Mouse (Mus musculus) B cell, adult 2 months (primary cell): Measurements from ENCODE around the gene Rps6ka6.

ENCODE experiments used
- DNase-seq, 2 experiments: peaks; one replicate each; pipeline ENCODE4 v3.0.0; 2022

Gene Rps6ka6

DNA sequence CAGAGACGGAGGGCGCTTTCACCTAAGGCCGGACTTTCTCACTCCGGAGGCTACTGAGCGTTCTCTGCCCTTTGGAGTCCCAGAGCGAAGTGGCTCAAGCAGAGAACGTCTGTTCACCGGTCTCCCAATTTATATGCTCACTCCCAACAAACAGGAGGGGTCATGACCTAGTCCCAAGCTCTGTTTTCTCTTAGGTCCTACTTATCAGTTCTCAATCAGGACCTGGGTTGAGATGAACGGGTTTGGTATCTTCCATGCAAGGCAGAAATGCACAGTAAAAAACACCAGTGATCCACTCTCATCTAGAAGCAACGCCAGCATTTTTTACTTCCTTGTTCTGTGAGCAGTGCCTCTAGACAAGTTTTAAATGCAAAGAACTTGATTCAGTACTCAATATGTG, at the start of gene Rps6ka6:
Gene Rps6ka6 (minus strand): TSS at position 101 of the 400 bp plus-strand sequence.
- DNase-seq = no peak

DNA sequence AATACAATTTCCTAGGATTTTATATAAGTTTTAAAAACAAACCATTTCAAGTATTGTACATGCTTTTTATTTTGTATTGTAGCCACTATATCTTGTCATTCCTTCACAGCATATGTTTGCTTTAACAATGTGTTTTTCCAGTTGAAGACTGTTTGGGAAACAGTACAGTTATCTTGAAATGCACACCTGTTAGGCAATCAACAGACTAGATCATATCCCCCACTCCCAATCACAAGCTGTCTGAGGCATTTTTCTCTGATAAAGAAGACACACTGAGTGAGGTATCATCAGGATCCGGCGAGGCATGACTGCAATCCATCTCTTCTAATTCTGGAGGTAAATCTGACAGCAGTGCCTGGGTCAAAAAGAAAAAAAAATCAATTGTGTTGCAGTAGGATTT, 39.3 kb upstream of the Rps6ka6 start:
- DNase-seq = no peak

DNA sequence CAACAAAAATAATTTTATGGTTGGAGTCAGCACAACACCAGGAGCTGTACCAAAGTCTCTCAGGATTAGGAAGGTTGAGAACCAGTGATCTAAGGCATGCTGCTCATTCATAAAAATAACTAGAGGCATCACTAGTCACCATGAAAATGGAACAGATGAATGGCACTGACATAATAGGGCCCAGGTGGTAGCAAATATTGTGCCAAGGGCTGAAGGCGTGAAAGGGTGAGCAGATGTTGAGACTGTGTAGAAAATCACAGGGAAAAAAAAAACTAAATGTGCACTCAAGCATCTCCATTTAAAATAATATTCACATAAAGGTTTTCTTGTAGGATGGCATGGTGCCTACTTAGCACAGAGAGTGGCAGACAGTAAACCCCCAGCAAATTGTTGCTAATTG, 19.6 kb downstream of the Rps6ka6 start:
- no peak for DNase-seq

DNA sequence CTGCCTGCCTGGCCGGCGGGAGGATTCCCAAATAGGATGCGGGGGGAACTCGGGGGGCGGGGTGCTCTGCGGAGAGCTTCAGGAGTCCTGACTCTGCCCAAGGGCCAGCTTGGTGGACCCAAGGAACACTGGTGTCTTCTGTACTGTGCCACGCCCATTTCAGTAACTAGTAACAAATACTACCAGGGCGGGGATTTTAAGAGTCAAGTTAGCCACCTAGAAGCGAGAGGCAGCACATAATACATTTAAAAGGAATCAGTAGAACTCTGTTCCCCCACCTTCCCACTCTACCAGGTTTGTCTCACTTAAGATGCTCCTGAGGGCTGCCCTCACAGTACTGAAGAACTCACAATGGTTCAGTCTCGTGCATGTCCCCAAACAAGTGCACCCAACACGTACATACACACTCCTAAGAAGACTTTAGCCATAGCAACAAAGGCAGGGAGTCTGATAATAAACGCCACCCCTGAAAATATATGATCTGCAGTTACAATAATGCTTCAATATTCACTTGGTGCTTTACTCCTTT, 74.1 kb downstream of the Rps6ka6 start:
- no peak for DNase-seq

DNA sequence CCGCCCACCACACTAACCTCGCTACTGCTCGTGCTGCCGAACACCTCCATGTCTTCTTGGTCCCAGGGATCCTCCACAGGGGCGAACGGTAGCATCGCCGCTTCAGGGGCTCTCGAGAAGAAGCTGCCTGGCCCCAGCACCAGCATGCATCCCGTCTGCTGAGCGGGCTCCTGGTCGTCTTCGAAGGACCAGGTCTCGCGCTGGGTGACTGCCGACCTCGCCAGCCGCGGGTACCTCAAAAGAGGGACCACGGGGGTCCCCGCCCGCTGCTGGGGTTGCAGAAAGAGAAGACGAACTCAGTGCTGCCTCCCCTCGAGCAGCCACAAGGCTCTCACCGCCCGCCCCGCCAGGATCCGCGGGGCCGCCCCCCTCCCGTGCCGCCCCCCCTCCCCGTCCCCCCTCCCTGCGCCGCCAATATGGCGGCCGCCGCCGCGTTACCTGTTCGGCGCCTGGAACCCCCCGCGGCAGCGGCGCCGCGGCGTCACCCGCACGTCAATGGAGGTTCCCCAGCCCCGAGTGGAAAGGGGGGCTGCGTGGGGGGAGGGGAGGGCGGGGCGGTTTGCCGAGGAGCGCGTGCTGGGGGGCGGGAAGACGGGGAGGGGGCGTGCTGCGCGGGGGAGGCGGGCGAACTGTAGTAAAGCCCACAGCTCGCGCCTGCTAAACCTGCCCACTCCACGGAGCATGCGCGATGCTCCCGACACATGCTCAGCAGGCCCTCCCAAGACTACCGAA, 74.8 kb downstream of the Rps6ka6 start:
- no peak for DNase-seq

DNA sequence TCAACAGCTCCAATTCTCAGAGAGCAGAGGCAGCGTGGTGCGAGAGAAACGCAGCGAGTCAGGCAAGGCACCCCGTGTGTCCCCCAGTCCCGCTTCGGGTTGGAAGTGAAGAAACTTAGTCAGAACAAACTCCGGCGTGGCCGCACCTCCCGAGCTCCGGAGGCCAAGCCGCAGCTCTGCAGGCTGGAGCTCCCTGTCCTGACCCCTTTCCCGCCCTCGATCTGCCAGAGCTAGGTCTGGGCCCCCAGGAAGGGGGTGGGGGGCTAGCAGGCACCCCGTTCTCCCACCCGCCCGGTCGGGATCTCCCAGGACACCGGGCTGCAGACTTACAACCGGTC, 75.3 kb downstream of the Rps6ka6 start:
- no peak for DNase-seq

DNA sequence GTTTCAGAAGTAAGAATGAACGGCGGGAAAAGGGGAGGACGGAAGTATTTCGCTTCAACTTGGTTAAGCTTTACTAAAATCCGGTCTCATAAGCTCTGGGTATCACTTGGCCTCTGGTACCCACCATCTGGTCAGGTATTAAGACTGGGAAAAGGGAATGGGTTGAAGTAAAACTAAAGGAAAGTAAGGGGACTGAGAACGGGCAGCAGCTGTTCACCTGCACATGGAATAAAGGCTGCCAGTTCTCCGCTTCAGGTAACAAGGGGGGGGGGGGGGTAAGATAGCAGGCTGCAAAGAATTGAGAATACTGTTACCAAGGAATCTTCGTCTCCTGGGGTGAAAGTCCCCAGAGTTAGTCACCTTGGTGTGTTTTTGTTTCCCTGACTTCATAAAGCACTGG, 75.7 kb downstream of the Rps6ka6 start:
- no peak for DNase-seq

DNA sequence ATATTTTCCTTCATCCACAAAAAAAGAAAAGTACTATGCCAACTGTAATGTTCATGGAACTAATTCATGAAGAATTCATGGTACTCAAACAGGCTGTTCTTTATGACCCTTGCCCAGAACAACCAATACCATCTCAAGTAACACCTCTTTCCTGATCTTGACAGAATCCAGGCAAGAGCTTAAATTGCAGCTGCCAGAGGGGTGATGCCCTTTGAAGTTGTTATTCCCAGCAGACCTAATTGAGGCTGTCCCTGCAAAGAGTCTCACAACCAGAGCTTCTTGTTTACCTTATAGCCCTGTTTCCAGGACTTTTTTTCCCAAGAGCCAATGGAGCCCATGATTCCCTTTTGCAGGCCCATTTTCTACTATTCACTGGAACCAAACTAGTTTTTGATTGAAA, 77.6 kb downstream of the Rps6ka6 start:
- no peak for DNase-seq

DNA sequence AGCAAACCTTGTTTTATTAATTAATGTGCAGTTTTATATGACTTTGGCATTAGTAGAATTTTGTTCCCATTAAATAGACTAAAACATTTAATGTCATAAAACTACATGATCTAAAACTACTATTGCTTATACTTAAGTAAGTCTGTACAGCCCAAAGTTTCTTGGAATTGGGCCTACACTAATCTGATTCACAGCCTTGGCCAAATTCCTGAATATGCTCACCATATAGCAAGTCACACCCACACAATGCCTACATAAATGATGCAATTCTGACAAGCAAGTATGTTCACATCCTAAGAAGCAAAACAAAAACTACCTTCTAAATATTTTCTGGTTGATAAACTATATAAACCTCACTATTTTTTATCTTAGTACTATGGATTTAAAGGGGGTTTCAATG, 101.2 kb downstream of the Rps6ka6 start:
- no peak for DNase-seq

DNA sequence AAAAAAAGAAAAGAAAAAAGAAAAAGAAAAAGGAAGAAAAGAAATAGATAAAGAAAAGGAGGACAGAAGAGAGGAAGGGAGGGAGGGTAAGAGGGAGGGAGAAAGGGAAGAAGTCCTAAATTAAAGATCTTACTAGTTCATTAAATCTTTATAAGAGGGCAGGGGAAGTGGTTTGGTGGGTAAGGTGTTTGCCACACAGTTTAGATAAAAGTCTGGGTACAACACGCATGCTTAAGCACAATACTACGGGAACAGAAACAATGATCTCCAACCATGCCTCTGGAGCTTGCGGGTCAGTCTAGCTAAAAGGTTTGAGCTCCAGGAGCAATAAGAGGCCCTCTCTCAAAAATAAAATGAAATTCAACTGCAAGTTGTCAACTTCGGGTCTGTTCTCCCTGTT, 123.0 kb downstream of the Rps6ka6 start:
- DNase-seq = no peak

DNA sequence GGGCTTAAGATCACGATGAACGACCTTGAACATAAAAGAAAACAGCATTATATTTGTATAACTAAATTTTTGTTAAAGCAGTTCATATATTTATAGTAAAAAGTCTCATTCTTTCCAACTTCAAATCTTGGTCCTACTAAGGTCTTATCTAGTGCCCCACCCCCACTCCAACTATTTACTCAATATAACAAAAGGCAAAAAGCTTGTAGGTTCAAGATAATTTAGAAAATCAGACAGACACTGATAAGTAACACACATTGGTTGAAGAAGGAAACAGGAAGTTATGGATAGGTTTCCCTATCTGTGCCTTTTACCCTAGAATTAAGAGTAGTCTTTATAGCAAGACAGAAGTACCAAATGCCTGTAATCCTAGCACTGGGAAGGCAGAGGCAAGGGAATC, 132.9 kb downstream of the Rps6ka6 start:
- no peak for DNase-seq

DNA sequence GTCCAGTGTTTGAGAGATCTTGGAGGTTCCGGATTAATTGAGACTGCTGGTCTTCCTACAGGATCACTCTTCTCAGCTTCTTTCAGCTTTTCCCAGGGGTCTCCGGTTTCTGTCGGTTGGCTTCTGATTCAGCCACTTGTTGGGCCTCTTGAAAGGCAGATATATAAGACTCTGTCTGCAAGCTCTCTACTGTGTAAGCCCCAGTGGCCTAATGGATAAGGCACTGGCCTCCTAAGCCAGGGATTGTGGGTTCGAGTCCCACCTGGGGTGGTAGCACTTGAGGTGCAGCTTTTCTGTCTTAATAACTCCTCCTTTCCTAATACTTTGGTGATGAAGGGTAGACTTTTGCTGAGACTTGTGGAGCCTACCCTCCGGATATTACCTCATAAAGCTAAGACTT, 160.7 kb downstream of the Rps6ka6 start:
- DNase-seq = no peak

DNA sequence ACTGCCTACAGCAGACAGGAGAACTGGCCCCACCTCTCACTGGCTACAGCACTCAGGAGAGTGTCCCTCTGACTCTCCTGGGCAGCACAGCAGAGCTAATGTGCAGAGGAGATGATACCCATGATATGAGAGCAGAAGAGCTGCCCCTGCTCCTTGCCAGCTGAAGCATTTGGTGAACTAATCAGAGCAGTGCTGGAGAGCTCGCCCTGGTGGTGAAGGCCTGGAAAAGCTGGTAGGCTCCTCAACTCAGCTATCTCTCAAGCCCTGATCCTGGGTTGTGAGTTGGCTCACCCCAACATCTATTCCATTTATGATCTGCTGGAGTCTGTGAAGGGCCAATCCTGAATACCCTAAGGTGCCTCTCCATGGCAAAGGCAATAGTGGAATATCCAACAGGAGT, 163.6 kb downstream of the Rps6ka6 start:
- DNase-seq = no peak
